Mouse (Mus musculus) kidney, embryonic 14.5 days (tissue): ENCODE data around the gene Ppfibp1. TPM values are rescaled to one million over a fixed set of nuclear protein-coding genes. Genes with fewer than 3 reads are reported as not detected.

ENCODE experiments used
- ATAC-seq: fragments of 200-750 bp; cut with Nextera tagmentation; 2 replicates; pipeline ENCODE4 v1.8.0; 2017; ENCODE audit warnings: moderate number of reproducible peaks, mild to moderate bottlenecking, moderate TSS enrichment, moderate library complexity; ENCODE audit not compliant: low FRiP score, low TSS enrichment
- H3K27ac ChIP-seq: fragments of 300-500 bp; sonication (generic); 2 replicates; pipeline ENCODE4 v1.5.1; 2014; ENCODE audit warnings: low read depth, mild to moderate bottlenecking, low read length, moderate library complexity, mixed read lengths
- H3K27me3 ChIP-seq: fragments of 300-500 bp; sonication (generic); 2 replicates; pipeline ENCODE4 v1.6.1; 2014; ENCODE audit warnings: mild to moderate bottlenecking, low read length; ENCODE audit not compliant: control insufficient read depth, insufficient read depth
- H3K36me3 ChIP-seq: fragments of 300-500 bp; sonication (generic); 2 replicates; pipeline ENCODE4 v1.6.1; 2014; ENCODE audit warnings: low read length, mixed read lengths; ENCODE audit not compliant: control insufficient read depth, insufficient read depth
- H3K4me1 ChIP-seq: fragments of 300-500 bp; sonication (generic); 2 replicates; pipeline ENCODE4 v1.6.1; 2014; ENCODE audit warnings: low read length, mixed read lengths; ENCODE audit not compliant: control insufficient read depth, insufficient read depth
- H3K4me2 ChIP-seq: fragments of 300-500 bp; sonication (generic); replicated peaks from 2 replicates; pipeline ENCODE4 v1.6.1; 2014; ENCODE audit warnings: low read depth, mild to moderate bottlenecking, low read length
- H3K4me3 ChIP-seq: fragments of 300-500 bp; sonication (generic); 2 replicates; pipeline ENCODE4 v1.5.1; 2014; ENCODE audit warnings: mild to moderate bottlenecking, low read length
- H3K9ac ChIP-seq: fragments of 300-500 bp; sonication (generic); 2 replicates; pipeline ENCODE4 v1.6.1; 2014; ENCODE audit warnings: low read depth, mild to moderate bottlenecking, low read length, moderate library complexity
- H3K9me3 ChIP-seq: fragments of 300-500 bp; sonication (generic); 2 replicates; pipeline ENCODE4 v1.6.1; 2016; ENCODE audit warnings: low read length; ENCODE audit not compliant: control insufficient read depth
- WGBS: fragments of 180-500 bp; shearing (Covaris S2); extraction: QIAGEN DNeasy Blood & Tissue Kit; methylation state at CpG from one replicate; pipeline ENCODE4 v1.1.7; 2014; 5-methylcytosine and 5-hydroxymethylcytosine counted together
- polyA plus RNA-seq: library from polyadenylated mRNA; unstranded; fragments of >200 nt; fragmentation: Nextera tagmentation; extraction: Ambion mirVana; gene quantifications from 2 replicates; pipeline ENCODE4 v1.2.1, GENCODE M21; 2014

The Ppfibp1 gene
- polyA plus RNA-seq, 1 experiment from 2014 or later = 80.1 TPM

DNA sequence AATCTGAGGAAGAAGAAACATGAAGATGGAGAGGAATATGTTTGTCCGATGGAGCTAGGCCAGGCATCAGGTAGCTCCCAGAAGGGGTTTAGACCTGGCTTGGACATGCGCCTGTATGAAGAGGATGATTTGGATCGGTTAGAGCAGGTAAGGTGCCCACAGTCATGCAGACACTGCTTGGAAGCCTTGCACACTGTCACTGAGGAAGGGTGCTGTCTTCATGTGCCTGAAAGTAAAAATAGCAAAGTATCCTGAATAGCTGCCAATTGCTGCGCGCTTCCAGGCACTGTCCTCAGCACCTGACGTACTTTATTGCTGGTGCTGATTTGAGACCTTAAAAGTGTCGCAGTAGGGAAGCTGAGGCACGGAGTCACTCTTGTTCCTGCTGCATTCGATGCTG, 141.3 kb downstream of the Ppfibp1 start:
- Histone ChIP-seq H3K27ac (no peak overlapping the region), H3K4me1 (no peaks in the 10 kb centered on the region), H3K27me3 (no peaks in the 10 kb centered on the region), H3K4me3 (no peak overlapping the region), H3K9me3 (no peaks in the 10 kb centered on the region), H3K9ac (no peak overlapping the region), H3K4me2 (no peak overlapping the region), H3K36me3 (peaks cover 62% of the 10 kb centered on the region)
- ATAC-seq = no peak
- WGBS = 95% methylated on average over 9 of the region's 9 CpGs

DNA sequence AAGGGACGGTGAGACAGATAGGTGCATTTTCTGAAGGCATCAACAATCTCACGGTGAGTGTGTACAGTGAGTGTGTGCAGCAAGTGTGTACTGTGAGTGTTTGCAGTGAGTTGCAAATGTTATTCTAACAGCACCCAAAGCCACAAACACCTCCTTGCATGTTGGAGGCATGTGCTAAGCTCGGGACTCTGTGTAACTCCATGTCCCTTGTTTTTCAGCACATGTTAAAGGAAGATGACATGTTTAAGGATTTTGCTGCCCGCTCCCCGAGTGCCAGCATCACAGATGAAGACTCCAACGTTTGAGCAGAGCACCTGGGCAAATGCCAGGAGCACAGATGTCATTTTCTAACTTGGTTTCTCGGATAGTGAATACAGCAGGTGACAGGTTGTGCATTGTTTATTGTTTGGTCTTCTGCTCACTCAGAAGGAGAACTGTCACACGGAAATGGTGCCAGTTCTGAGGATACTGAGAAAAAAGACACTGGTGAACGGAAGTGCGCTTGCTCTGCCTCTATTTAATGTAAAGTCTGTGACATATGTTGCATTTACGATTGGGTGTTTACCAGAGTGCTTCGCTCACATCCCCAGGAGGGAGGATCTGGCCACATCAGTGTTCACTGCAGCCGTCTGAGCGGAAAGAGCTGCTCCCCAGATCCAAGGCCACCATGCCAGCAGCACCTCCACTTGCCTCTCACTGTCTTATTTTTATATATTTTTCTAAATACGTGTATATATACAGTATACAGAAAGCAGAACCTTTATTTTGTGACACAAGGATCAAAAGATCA, 142.0 kb downstream of the Ppfibp1 start:
- Histone ChIP-seq H3K4me2 (no peak overlapping the region), H3K4me3 (no peak overlapping the region), H3K27ac (no peak overlapping the region), H3K4me1 (no peaks in the 10 kb centered on the region), H3K27me3 (no peaks in the 10 kb centered on the region), H3K9me3 (no peaks in the 10 kb centered on the region), H3K36me3 (peaks cover 61% of the 10 kb centered on the region), H3K9ac (no peak overlapping the region)
- 88% methylated on average over 15 of the region's 15 CpGs for WGBS
- ATAC-seq = no peak

DNA sequence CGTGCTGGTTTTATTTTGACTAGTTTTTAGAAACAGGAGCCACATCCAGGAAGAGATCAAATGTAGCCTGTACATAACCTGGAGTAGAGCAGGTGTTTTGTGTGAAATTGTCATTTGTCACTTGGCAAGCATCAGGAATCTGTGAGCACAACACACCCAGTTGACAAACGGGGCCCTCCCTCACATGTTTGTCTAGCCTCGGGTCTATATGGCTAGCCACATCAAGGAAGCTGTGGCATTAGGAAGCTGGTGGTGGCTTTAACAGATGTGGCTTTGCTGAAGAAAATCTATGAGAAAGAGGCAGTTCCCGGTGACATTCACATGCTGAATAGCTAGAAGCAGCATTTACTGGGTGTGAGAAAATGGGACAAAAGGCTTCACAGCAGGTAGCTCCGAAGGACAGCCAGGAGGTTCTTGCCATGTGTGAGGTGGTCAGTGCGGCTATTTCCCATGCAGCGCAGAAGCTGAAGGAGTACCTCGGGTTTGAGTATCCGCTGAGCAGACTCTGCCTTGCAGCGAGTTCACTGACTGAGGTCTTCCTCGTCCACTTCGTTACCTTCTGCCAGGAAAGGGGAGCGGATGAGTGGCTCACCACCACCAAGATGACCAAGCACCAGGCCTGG, 144.1 kb downstream of the Ppfibp1 start, which contains the start of gene Rep15:
TSS of gene Rep15 (plus strand) at position 282 of the 623 bp plus-strand sequence.
- ATAC-seq = no peak
- Histone ChIP-seq H3K27me3 (no peaks in the 10 kb centered on the region), H3K4me2 (no peak within 1 kb of the TSS), H3K9me3 (no peaks in the 10 kb centered on the region), H3K4me3 (no peak within 1 kb of the TSS), H3K27ac (no peak within 1 kb of the TSS), H3K36me3 (peaks cover 40% of the 10 kb centered on the region), H3K4me1 (no peaks in the 10 kb centered on the region), H3K9ac (no peak within 1 kb of the TSS)
- WGBS = 49% methylated on average over 13 of the region's 13 CpGs

DNA sequence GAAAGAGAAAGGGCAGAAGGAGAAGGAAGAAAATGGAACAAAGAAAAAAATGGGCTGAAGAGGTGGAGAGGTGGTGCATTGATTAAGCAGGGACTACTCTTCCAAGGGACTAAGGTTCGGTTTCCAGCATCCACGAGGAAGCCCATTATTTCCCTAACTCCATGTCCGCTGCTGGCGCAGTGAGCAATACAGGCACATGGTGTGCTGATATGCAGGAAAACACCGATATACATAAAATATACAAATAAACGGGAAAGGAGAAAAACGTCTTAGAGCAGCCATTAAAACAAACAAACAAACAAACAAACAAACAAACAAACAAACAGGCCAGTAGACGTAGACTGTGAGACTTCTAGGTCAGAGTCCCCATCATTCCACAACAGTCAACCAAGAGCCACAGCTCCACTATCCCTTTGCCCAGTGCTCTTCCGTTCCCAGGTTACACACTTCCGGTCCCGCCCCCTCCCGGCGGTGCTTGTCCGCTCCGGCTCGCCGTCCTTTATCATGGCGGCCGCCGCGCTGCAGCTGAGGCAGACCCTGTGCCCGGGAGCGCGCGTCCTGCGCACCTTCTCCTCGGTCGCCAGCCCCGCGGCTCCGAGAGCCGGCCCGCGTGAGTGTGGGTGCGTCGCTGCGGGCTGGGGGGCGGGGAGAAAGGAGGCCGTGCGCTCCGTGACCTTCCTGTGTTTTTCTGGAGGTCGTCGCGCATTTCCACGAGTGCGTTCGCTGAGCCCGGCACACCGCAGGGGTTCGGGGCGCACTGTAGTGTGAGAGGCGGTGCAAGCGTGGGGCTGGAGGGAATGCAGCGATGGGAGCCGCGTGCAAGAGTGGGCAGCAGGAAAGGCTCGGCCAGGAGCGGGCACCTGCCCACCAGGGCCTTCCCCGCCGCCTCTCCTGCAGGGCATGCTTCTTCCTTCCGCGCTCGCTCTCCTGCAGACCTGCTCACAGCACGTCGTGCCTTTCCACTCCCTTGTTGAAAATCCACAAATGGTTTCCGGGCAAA, 154.3 kb downstream of the Ppfibp1 start, which contains the start of gene Mrps35:
TSS of gene Mrps35 (plus strand) at position 474 of the 1,000 bp plus-strand sequence.
- Histone ChIP-seq H3K36me3 (peaks cover 14% of the 10 kb centered on the region; the same call in 1 of the 2 replicates), H3K9ac (peak within 1 kb of the TSS; percentile 93), H3K4me1 (peaks cover 13% of the 10 kb centered on the region; the same call in 1 of the 2 replicates), H3K4me3 (peak within 1 kb of the TSS; percentile 90), H3K9me3 (no peaks in the 10 kb centered on the region), H3K4me2 (peak within 1 kb of the TSS; percentile 65), H3K27ac (peak within 1 kb of the TSS; percentile 72), H3K27me3 (no peaks in the 10 kb centered on the region)
- peak; percentile 99 for ATAC-seq
- WGBS = 4% methylated on average over 65 of the region's 66 CpGs

DNA sequence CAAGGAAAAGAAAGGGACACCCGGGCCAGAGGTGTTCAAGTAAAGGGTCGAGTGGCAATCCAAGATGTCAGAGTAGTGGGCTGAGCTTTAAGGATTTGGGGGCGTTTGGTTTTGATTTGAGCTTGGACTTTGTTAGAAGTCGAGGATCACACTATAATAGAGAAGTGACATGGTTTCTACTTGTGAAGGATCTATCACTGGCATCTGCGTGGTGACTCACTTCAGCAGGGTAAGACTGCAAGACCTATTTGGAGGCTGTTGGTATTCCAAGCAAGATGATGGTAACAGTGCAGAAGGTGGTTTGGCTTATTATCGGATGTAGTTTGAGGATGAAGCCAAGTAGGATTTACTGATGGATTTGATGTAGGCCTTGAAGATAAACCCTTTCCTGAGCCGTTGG, 155.3 kb downstream of the Ppfibp1 start:
- Histone ChIP-seq H3K9ac (peak overlapping the region; percentile 93; the same call in 1 of the 2 replicates), H3K9me3 (no peaks in the 10 kb centered on the region), H3K27me3 (no peaks in the 10 kb centered on the region), H3K4me3 (peak overlapping the region; percentile 90), H3K36me3 (peaks cover 21% of the 10 kb centered on the region; the same call in 1 of the 2 replicates), H3K4me1 (peaks cover 13% of the 10 kb centered on the region; the same call in 1 of the 2 replicates), H3K4me2 (peak overlapping the region; percentile 65), H3K27ac (no peak overlapping the region)
- 54% methylated on average over 7 of the region's 7 CpGs for WGBS
- ATAC-seq = no peak

DNA sequence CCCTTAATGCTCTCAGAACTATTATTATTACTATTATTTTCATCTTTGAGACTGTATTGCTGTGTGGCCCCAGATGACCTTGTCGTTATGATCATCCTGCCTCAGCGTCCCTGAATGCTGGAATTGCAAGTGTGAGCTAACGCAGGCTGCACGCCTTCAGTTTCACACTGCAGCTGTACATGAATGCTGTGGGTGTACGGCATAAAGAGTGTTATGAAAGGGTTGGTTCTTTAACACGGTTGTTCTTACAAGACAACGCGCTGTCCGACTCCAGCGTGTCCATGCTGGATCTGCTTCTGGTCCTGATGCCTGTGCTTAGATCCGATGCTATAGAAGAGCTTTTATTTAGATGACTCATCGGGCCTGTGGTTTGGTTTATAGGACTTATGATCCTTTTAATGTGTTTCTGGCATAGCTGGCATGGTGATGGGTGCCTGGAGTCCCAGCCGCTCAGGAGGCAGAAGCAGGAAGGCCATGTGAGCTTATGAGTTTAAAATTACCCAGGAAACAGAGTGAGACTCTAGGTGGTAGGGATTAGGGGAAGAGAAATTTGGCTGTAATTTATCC, 161.0 kb downstream of the Ppfibp1 start:
- Histone ChIP-seq H3K4me3 (no peak overlapping the region), H3K36me3 (peaks cover 60% of the 10 kb centered on the region), H3K9ac (no peak overlapping the region), H3K27ac (no peak overlapping the region), H3K4me1 (no peaks in the 10 kb centered on the region; the same call in 1 of the 2 replicates), H3K9me3 (no peaks in the 10 kb centered on the region), H3K27me3 (no peaks in the 10 kb centered on the region), H3K4me2 (no peak overlapping the region)
- ATAC-seq = no peak
- 96% methylated on average over 13 of the region's 13 CpGs for WGBS

DNA sequence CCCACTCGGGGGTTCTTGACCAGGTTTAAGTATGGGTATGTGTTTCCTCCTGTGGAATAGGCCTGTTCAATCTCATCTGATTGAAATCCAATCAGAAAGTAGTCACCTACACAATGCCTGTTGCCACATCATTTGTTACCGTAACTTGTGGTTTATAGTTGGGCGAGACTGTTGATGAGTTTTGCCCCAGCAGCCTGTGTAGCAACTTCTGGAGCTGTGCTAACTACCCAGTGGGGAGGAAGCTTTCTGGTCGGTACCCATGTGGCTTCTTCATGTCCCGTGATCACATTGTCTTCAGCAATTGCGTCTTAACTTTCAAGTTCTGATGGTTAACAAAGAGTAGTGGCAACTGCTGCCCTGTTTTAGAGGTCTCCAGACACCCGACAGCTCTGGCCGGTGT, 163.4 kb downstream of the Ppfibp1 start:
- Histone ChIP-seq H3K4me1 (no peaks in the 10 kb centered on the region), H3K9ac (no peak overlapping the region), H3K4me2 (no peak overlapping the region), H3K4me3 (no peak overlapping the region), H3K9me3 (no peaks in the 10 kb centered on the region), H3K27ac (no peak overlapping the region), H3K27me3 (no peaks in the 10 kb centered on the region), H3K36me3 (peaks cover 70% of the 10 kb centered on the region)
- no peak for ATAC-seq
- 96% methylated on average over 8 of the region's 8 CpGs for WGBS

DNA sequence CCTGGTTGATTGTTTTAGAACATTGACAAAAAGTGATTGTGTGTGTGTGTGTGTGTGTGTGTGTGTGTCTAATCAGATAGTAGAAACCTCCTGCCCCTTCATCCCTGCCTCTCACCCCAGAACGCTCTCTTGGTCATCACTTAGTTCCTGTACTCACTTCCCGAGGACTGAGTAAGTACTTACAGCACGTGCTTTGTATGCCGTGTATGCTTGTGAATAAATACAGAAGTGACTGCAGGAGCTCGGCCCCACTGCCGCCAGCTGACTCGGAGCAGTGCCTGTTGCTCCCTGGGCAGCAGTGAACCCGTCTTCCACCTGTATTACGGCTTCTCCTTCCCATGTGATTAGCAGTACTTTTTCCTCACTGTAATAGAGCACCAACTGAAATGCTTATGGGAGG, 164.2 kb downstream of the Ppfibp1 start:
- no peaks in the 10 kb centered on the region for H3K27me3 ChIP-seq
- H3K9ac ChIP-seq = no peak overlapping the region
- no peak overlapping the region for H3K27ac ChIP-seq
- H3K9me3 ChIP-seq = no peaks in the 10 kb centered on the region
- 95% methylated on average over 9 of the region's 9 CpGs for WGBS
- H3K4me3 ChIP-seq = no peak overlapping the region
- H3K4me1 ChIP-seq = no peaks in the 10 kb centered on the region
- H3K36me3 ChIP-seq = peaks cover 68% of the 10 kb centered on the region
- ATAC-seq = no peak
- no peak overlapping the region for H3K4me2 ChIP-seq
